Mouse (Mus musculus): ENCODE measurements at regions not wholly inside any gene's neighbourhood (a gene's known extent, or its start where the extent isn't known, plus 50 kb on each side); places are given as distances from the start of the nearest gene placed in this dataset.

- no peaks in the 10 kb centered on the region for H3K36me3 ChIP-seq
- no peaks in the 10 kb centered on the region for H3K9me3 ChIP-seq
- 55% methylated on average over 8 of the region's 8 CpGs for WGBS
- H3K4me3 ChIP-seq, result no peak overlapping the region
- DNase-seq (ENCODE audit: low spot score), result no peak
- H3K27me3 ChIP-seq (ENCODE audit: insufficient read depth, poor library complexity, severe bottlenecking), result no peaks in the 10 kb centered on the region
- H3K27ac ChIP-seq, result no peak overlapping the region
- H3K4me1 ChIP-seq, result no peaks in the 10 kb centered on the region
Observed at GRCm38 (mm10) chr2:75356691-75357375, 302.2 kb upstream of the Hnrnpa3 start.

- no peaks in the 10 kb centered on the region for H3K36me3 ChIP-seq
Observed at GRCm38 (mm10) chr2:75357516-75357915, 301.5 kb upstream of the Hnrnpa3 start.

GRCm38 (mm10) chr2:75360936-75361335 lies 298.1 kb upstream of the Hnrnpa3 start:
- 71% methylated on average over 3 of the region's 3 CpGs for WGBS
- Histone ChIP-seq H3K27ac (no peak overlapping the region), H3K4me3 (no peak overlapping the region), H3K9me3 (no peaks in the 10 kb centered on the region), H3K27me3 (ENCODE audit: insufficient read depth, poor library complexity, severe bottlenecking) (no peaks in the 10 kb centered on the region), H3K36me3 (no peaks in the 10 kb centered on the region), H3K4me1 (no peaks in the 10 kb centered on the region)
- DNase-seq (ENCODE audit: low spot score), result no peak

More at GRCm38 (mm10) chr2:75357516-75357915, 301.5 kb upstream of the Hnrnpa3 start:
- WGBS, result 69% methylated on average over 2 of the region's 2 CpGs
- Histone ChIP-seq H3K4me1 (no peaks in the 10 kb centered on the region), H3K9me3 (no peaks in the 10 kb centered on the region), H3K27me3 (ENCODE audit: insufficient read depth, poor library complexity, severe bottlenecking) (no peaks in the 10 kb centered on the region), H3K27ac (no peak overlapping the region), H3K4me3 (no peak overlapping the region)
- DNase-seq (ENCODE audit: low spot score), result no peak

- Histone ChIP-seq H3K36me3 (no peaks in the 10 kb centered on the region), H3K4me1 (no peaks in the 10 kb centered on the region), H3K9me3 (no peaks in the 10 kb centered on the region), H3K4me3 (no peak overlapping the region), H3K27me3 (ENCODE audit: insufficient read depth, poor library complexity, severe bottlenecking) (no peaks in the 10 kb centered on the region), H3K27ac (no peak overlapping the region)
- no peak for DNase-seq (ENCODE audit: low spot score)
- WGBS, result 78% methylated on average over 5 of the region's 5 CpGs
Observed at GRCm38 (mm10) chr2:75376666-75377065, 282.4 kb upstream of the Hnrnpa3 start.

GRCm38 (mm10) chr2:75385551-75386263 lies 273.4 kb upstream of the Hnrnpa3 start:
- no peaks in the 10 kb centered on the region for H3K4me1 ChIP-seq
- 69% methylated on average over 7 of the region's 7 CpGs for WGBS
- no peaks in the 10 kb centered on the region for H3K36me3 ChIP-seq
- no peaks in the 10 kb centered on the region for H3K27me3 ChIP-seq (ENCODE audit: insufficient read depth, poor library complexity, severe bottlenecking)
- no peaks in the 10 kb centered on the region for H3K9me3 ChIP-seq
- DNase-seq (ENCODE audit: low spot score), result no peak
- no peak overlapping the region for H3K4me3 ChIP-seq
- H3K27ac ChIP-seq, result no peak overlapping the region

- 67% methylated on average over 3 of the region's 3 CpGs for WGBS
- no peaks in the 10 kb centered on the region for H3K27me3 ChIP-seq (ENCODE audit: insufficient read depth, poor library complexity, severe bottlenecking)
- no peaks in the 10 kb centered on the region for H3K4me1 ChIP-seq
- H3K4me3 ChIP-seq, result no peak overlapping the region
- DNase-seq (ENCODE audit: low spot score), result no peak
- H3K27ac ChIP-seq, result no peak overlapping the region
- H3K36me3 ChIP-seq, result no peaks in the 10 kb centered on the region
- H3K9me3 ChIP-seq, result no peaks in the 10 kb centered on the region
Observed at GRCm38 (mm10) chr2:75386636-75387035, 272.4 kb upstream of the Hnrnpa3 start.

GRCm38 (mm10) chr2:75392041-75392440 lies 267.0 kb upstream of the Hnrnpa3 start:
- Histone ChIP-seq H3K4me3 (no peak overlapping the region), H3K27me3 (ENCODE audit: insufficient read depth, poor library complexity, severe bottlenecking) (no peaks in the 10 kb centered on the region), H3K9me3 (no peaks in the 10 kb centered on the region), H3K36me3 (no peaks in the 10 kb centered on the region), H3K27ac (no peak overlapping the region), H3K4me1 (no peaks in the 10 kb centered on the region)
- no peak for DNase-seq (ENCODE audit: low spot score)
- 86% methylated on average over 3 of the region's 3 CpGs for WGBS

- no peaks in the 10 kb centered on the region for H3K27me3 ChIP-seq (ENCODE audit: insufficient read depth, poor library complexity, severe bottlenecking)
- no peak for DNase-seq (ENCODE audit: low spot score)
- H3K4me1 ChIP-seq, result no peaks in the 10 kb centered on the region
- H3K9me3 ChIP-seq, result no peaks in the 10 kb centered on the region
- no peaks in the 10 kb centered on the region for H3K36me3 ChIP-seq
- H3K27ac ChIP-seq, result no peak overlapping the region
- 78% methylated on average over 6 of the region's 6 CpGs for WGBS
- no peak overlapping the region for H3K4me3 ChIP-seq
Observed at GRCm38 (mm10) chr2:75394928-75395673, 264.0 kb upstream of the Hnrnpa3 start.

GRCm38 (mm10) chr2:75396016-75396415 lies 263.0 kb upstream of the Hnrnpa3 start:
- Histone ChIP-seq H3K4me1 (no peaks in the 10 kb centered on the region), H3K9me3 (no peaks in the 10 kb centered on the region), H3K4me3 (no peak overlapping the region), H3K36me3 (no peaks in the 10 kb centered on the region), H3K27ac (no peak overlapping the region), H3K27me3 (ENCODE audit: insufficient read depth, poor library complexity, severe bottlenecking) (no peaks in the 10 kb centered on the region)
- no peak for DNase-seq (ENCODE audit: low spot score)
- 64% methylated on average over 2 of the region's 2 CpGs for WGBS

- no peaks in the 10 kb centered on the region for H3K36me3 ChIP-seq
- H3K4me3 ChIP-seq, result no peak overlapping the region
- DNase-seq (ENCODE audit: low spot score), result no peak
- H3K27ac ChIP-seq, result 0 out of 2 replicates have a peak overlapping the region, but pooled peaks have one; percentile 5
- H3K9me3 ChIP-seq, result no peaks in the 10 kb centered on the region
- no peaks in the 10 kb centered on the region for H3K27me3 ChIP-seq (ENCODE audit: insufficient read depth, poor library complexity, severe bottlenecking)
- 67% methylated on average over 7 of the region's 7 CpGs for WGBS
- H3K4me1 ChIP-seq, result peaks cover 8% of the 10 kb centered on the region; the same call in 1 of the 2 replicates
Observed at GRCm38 (mm10) chr2:75400291-75400870, 258.7 kb upstream of the Hnrnpa3 start.

GRCm38 (mm10) chr2:75403791-75404190 lies 255.3 kb upstream of the Hnrnpa3 start:
- no peak for DNase-seq (ENCODE audit: low spot score)
- H3K4me1 ChIP-seq, result peaks cover 8% of the 10 kb centered on the region; the same call in 1 of the 2 replicates
- H3K27me3 ChIP-seq (ENCODE audit: insufficient read depth, poor library complexity, severe bottlenecking), result no peaks in the 10 kb centered on the region
- no peaks in the 10 kb centered on the region for H3K36me3 ChIP-seq
- no peak overlapping the region for H3K27ac ChIP-seq
- no peaks in the 10 kb centered on the region for H3K9me3 ChIP-seq
- 76% methylated on average over 8 of the region's 8 CpGs for WGBS
- no peak overlapping the region for H3K4me3 ChIP-seq

- DNase-seq (ENCODE audit: low spot score), result no peak
Observed at GRCm38 (mm10) chr2:75405524-75406214, 253.4 kb upstream of the Hnrnpa3 start.

More at GRCm38 (mm10) chr2:75405524-75406214, 253.4 kb upstream of the Hnrnpa3 start:
- no peak overlapping the region for H3K4me3 ChIP-seq
- WGBS, result 79% methylated on average over 13 of the region's 13 CpGs
- no peak overlapping the region for H3K27ac ChIP-seq
- H3K27me3 ChIP-seq (ENCODE audit: insufficient read depth, poor library complexity, severe bottlenecking), result no peaks in the 10 kb centered on the region
- H3K9me3 ChIP-seq, result no peaks in the 10 kb centered on the region
- peaks cover 8% of the 10 kb centered on the region; the same call in 1 of the 2 replicates for H3K4me1 ChIP-seq
- H3K36me3 ChIP-seq, result no peaks in the 10 kb centered on the region
